Mouse (Mus musculus): ENCODE measurements around the gene Ctc1. TPM values are rescaled to one million over a fixed set of nuclear protein-coding genes. Genes with fewer than 3 reads are reported as not detected.

Gene Ctc1
- 23.7 and 30.1 TPM in 2 replicates for polyA plus RNA-seq (2012; rRNA removed)

GRCm38 (mm10) chr11:69015644-69016441, at the start of gene Ctc1:
Ctc1 (plus strand) TSS chr11:69015911.
- 1% methylated on average over 38 of the region's 38 CpGs for WGBS
- Histone ChIP-seq H3K4me3 (replicated peaks; ENCODE audit: extremely low read depth, low read depth, low read length) (peak within 1 kb of the TSS; percentile 97), H3K4me1 (ENCODE audit: control insufficient read depth, insufficient read depth, low read length) (peaks cover 3% of the 10 kb centered on the region; the same call in 1 of the 2 replicates)
- TF ChIP-seq CTCF (IDR thresholded peaks at IDR 0.05; ENCODE audit: insufficient read depth, low read length), result peak; percentile 75
- peak; percentile 95; the same call in 1 of the 2 replicates for TF ChIP-seq POLR2A (IDR thresholded peaks at IDR 0.05; ENCODE audit: borderline replicate concordance, extremely low read depth, low read depth, low read length)
- peak; percentile 85 for DNase-seq

- Histone ChIP-seq H3K4me3 (replicated peaks; ENCODE audit: extremely low read depth, low read depth, low read length) (no peak overlapping the region), H3K4me1 (ENCODE audit: control insufficient read depth, insufficient read depth, low read length) (peaks cover 14% of the 10 kb centered on the region)
- TF ChIP-seq POLR2A (IDR thresholded peaks at IDR 0.05; ENCODE audit: borderline replicate concordance, extremely low read depth, low read depth, low read length) (no peak), CTCF (IDR thresholded peaks at IDR 0.05; ENCODE audit: insufficient read depth, low read length) (no peak)
- 21% methylated on average over 1 of the region's 1 CpGs for WGBS
- no peak for DNase-seq
Measured at GRCm38 (mm10) chr11:68966554-68966953, 49.2 kb upstream of the Ctc1 start.

- H3K4me3 ChIP-seq (replicated peaks; ENCODE audit: extremely low read depth, low read depth, low read length), result peak within 1 kb of the TSS; percentile 66
- DNase-seq, result peak; percentile 94
- under 1% methylated on average over 50 of the region's 50 CpGs for WGBS
- TF ChIP-seq CTCF (IDR thresholded peaks at IDR 0.05; ENCODE audit: insufficient read depth, low read length), result no peak
- TF ChIP-seq POLR2A (IDR thresholded peaks at IDR 0.05; ENCODE audit: borderline replicate concordance, extremely low read depth, low read depth, low read length), result peak; percentile 43; the same call in 1 of the 2 replicates
- peaks cover 14% of the 10 kb centered on the region for H3K4me1 ChIP-seq (ENCODE audit: control insufficient read depth, insufficient read depth, low read length)
Measured at GRCm38 (mm10) chr11:68967337-68968282, 48.1 kb upstream of the Ctc1 start, which contains the start of gene Slc25a35. Slc25a35 (plus strand) TSS chr11:68968131.

GRCm38 (mm10) chr11:68968752-68969151, 47.0 kb upstream of the Ctc1 start:
- Histone ChIP-seq H3K4me1 (ENCODE audit: control insufficient read depth, insufficient read depth, low read length) (peaks cover 17% of the 10 kb centered on the region), H3K4me3 (replicated peaks; ENCODE audit: extremely low read depth, low read depth, low read length) (no peak overlapping the region)
- 90% methylated on average over 11 of the region's 11 CpGs for WGBS
- TF ChIP-seq POLR2A (IDR thresholded peaks at IDR 0.05; ENCODE audit: borderline replicate concordance, extremely low read depth, low read depth, low read length) (no peak), CTCF (IDR thresholded peaks at IDR 0.05; ENCODE audit: insufficient read depth, low read length) (no peak)
- DNase-seq, result no peak

GRCm38 (mm10) chr11:68970232-68970631, 45.5 kb upstream of the Ctc1 start:
- WGBS, result 30% methylated on average over 4 of the region's 4 CpGs
- H3K4me3 ChIP-seq (replicated peaks; ENCODE audit: extremely low read depth, low read depth, low read length), result no peak overlapping the region
- TF ChIP-seq CTCF (IDR thresholded peaks at IDR 0.05; ENCODE audit: insufficient read depth, low read length), result no peak
- no peak for DNase-seq
- H3K4me1 ChIP-seq (ENCODE audit: control insufficient read depth, insufficient read depth, low read length), result peaks cover 17% of the 10 kb centered on the region

- peak; percentile 89 for DNase-seq
- WGBS, result under 1% methylated on average over 38 of the region's 38 CpGs
- Histone ChIP-seq H3K4me3 (replicated peaks; ENCODE audit: extremely low read depth, low read depth, low read length) (peak overlapping the region; percentile 56), H3K4me1 (ENCODE audit: control insufficient read depth, insufficient read depth, low read length) (peaks cover 17% of the 10 kb centered on the region)
Measured at GRCm38 (mm10) chr11:68973250-68974058, 42.3 kb upstream of the Ctc1 start.

GRCm38 (mm10) chr11:68974059-68974450, 41.7 kb upstream of the Ctc1 start:
- WGBS, result 31% methylated on average over 6 of the region's 6 CpGs
- TF ChIP-seq POLR2A (IDR thresholded peaks at IDR 0.05; ENCODE audit: borderline replicate concordance, extremely low read depth, low read depth, low read length) (no peak), CTCF (IDR thresholded peaks at IDR 0.05; ENCODE audit: insufficient read depth, low read length) (no peak)
- no peak for DNase-seq
- Histone ChIP-seq H3K4me1 (ENCODE audit: control insufficient read depth, insufficient read depth, low read length) (peaks cover 14% of the 10 kb centered on the region), H3K4me3 (replicated peaks; ENCODE audit: extremely low read depth, low read depth, low read length) (peak overlapping the region; percentile 52)

- 79% methylated on average over 7 of the region's 7 CpGs for WGBS
- DNase-seq, result no peak
- Histone ChIP-seq H3K4me1 (ENCODE audit: control insufficient read depth, insufficient read depth, low read length) (peaks cover 10% of the 10 kb centered on the region), H3K4me3 (replicated peaks; ENCODE audit: extremely low read depth, low read depth, low read length) (no peak within 1 kb of the TSS)
- TF ChIP-seq CTCF (IDR thresholded peaks at IDR 0.05; ENCODE audit: insufficient read depth, low read length), result no peak
- no peak for TF ChIP-seq POLR2A (IDR thresholded peaks at IDR 0.05; ENCODE audit: borderline replicate concordance, extremely low read depth, low read depth, low read length)
Measured at GRCm38 (mm10) chr11:68975085-68975484, 40.6 kb upstream of the Ctc1 start, which contains the start of gene Rangrf. Rangrf (minus strand) TSS chr11:68975185.

- TF ChIP-seq CTCF (IDR thresholded peaks at IDR 0.05; ENCODE audit: insufficient read depth, low read length) (no peak), POLR2A (IDR thresholded peaks at IDR 0.05; ENCODE audit: borderline replicate concordance, extremely low read depth, low read depth, low read length) (no peak)
- Histone ChIP-seq H3K4me1 (ENCODE audit: control insufficient read depth, insufficient read depth, low read length) (peaks cover 8% of the 10 kb centered on the region; the same call in 1 of the 2 replicates), H3K4me3 (replicated peaks; ENCODE audit: extremely low read depth, low read depth, low read length) (no peak overlapping the region)
- no peak for DNase-seq
- WGBS, result 81% methylated on average over 1 of the region's 1 CpGs
Measured at GRCm38 (mm10) chr11:68975601-68976000, 40.1 kb upstream of the Ctc1 start.
